Mouse (Mus musculus) NIH3T3 (cell line): ENCODE data around the gene Garnl3.
A peak's percentile ranks its signal among the peaks of the same experiment; 100 is the strongest.
"Not testable (repeated sequence)": the region's sequence is repeated elsewhere in the genome, so short reads cannot be mapped to it uniquely, and the experiment has no call there.

Source experiments
- DNase-seq: peaks from one replicate; pipeline ENCODE4 v3.0.0-alpha.2; 2012; ENCODE audit warnings: low read depth

Garnl3 gene

DNA sequence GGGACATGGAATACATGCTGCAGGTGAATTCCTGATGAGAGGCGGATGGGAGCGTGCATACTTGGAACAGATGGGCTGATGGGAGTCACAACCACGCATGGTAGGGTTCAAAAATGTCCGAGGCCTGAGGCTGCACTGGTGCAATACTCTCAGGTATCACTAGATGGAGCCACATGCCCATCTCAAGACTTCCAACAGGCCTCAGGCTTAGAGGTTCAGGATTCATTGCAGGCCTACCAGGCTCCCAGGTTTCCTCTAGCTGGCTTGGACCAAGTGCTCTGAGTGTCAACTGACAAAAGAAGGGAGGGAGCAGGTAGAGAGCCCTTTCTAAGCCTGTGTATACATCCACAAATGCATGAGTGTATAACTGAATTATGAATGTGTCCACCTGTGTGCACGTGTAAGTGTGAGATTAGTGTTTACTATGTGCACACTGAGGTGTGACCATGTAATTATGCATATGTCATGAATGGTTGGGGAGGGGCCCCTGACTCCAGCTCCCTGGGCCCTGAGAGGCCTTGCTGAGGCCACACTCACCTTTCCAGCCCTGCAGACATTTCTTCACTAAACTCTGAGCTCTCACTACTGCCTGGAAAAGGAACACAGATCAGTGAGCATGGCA lies 23.4 kb upstream of the Garnl3 start:
- DNase-seq: peak; percentile 90

GRCm38 (mm10) chr2:33146994-33147393 lies 15.5 kb upstream of the Garnl3 start:
- DNase-seq: no peak

DNA sequence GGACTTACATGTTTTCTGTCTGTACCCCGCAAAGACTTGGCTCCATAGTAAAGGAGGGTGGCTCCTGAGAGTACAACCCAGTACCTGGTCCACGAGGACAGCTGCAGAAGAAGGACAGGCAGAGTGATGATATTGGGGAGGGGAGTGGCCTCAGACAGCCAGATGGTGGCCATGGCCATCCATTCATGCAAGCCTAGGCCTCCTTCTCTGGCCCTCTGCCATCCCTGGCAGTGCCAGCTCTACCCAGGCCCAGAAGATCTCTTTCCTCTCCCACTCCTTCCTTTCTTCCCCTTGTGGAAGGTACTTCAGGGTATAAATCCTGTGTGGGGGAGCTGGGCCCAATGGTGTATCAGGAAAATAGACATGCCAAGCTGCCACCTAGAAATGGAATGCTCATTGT lies 11.8 kb upstream of the Garnl3 start:
- no peak for DNase-seq

- no peak for DNase-seq
Observed at GRCm38 (mm10) chr2:33138491-33138890, 7.0 kb upstream of the Garnl3 start.

DNA sequence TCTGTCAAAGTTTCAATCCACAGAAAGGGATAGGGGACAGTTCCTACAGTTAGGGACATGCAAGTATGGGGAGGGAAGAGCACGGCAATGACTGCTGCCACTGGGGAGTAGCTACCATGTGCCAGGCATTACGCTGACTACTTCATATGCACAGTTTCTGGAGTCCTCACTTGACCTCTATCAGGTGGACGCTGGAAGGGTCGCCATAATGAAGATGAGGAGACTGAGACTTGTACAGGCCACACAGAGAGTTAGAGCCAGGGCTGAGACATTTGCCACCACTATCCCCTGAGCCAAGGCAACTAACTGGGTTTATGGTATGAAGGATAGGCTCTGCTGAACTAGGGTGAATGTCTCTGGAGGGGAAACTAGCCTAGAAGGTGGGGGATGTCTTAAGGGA lies 6.3 kb upstream of the Garnl3 start:
- no peak for DNase-seq

- DNase-seq: no peak
Observed at GRCm38 (mm10) chr2:33137244-33137643, 5.8 kb upstream of the Garnl3 start.

- no peak for DNase-seq
Observed at GRCm38 (mm10) chr2:33136366-33136765, 4.9 kb upstream of the Garnl3 start.

- DNase-seq: no peak
Observed at GRCm38 (mm10) chr2:33134766-33135490, 3.5 kb upstream of the Garnl3 start.

DNA sequence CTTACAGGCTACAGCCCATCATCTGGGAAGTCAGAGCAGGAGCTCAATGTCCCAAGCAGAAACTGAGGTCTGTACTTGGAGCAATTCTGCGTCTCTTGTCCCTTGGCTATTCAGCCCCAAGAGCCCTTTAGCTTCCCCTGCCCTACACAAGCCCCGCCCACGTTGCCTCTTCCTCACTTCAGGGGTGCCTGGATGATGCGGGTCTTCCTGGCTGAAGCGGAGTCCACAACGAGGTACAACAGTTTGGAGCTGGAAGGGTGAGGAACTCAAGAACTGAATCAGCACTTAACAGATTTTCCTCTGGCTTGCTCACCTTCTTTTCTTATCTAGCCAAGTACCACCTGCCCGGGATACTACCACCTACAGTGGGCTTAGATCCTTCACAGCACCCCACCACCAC lies 852 bp upstream of the Garnl3 start:
- no peak for DNase-seq

GRCm38 (mm10) chr2:33130526-33131483 lies 649 bp downstream of the Garnl3 start:
- DNase-seq: peak; percentile 99

DNA sequence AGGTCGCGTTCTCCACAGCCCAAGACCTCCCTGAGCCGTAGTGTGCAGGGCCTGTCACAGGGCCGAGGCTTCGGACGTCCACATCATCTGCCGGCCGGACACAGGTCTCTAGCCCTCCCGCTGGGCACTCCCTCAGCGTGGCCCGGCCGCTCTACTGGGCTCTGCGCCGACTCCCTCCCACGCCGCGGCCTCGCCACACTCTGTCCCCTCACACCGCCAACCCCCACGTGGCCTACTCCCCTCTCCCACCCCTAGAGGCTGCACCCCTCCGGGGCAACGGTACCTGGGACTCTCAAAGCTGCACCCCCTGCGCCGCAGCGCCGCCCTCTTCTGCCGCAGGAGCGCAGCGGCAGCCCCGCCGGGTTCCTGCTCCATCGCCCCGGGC lies 1.3 kb downstream of the Garnl3 start:
- no peak for DNase-seq

GRCm38 (mm10) chr2:33129696-33130095 lies 1.8 kb downstream of the Garnl3 start:
- DNase-seq: no peak

DNA sequence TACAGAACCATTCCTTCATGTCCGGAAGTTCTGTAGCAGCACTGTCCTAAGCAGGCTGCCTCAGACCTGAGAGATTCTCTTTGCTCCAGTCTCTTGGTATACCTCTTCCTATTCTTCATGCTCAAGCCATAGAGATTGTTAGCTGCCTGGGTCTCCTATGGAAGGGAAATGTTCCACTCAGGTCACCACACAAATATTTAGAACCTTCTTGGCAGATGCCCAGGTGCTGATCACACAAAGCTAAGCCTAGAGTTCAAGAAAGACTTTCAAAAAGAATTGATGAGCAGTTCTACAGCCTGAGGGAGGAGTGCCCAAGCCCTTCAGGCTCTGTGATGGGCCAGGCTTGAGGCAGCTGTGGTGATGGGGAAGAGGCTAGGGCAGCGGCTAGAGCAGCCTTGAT lies 2.4 kb downstream of the Garnl3 start:
- DNase-seq: no peak

GRCm38 (mm10) chr2:33127271-33127670 lies 4.2 kb downstream of the Garnl3 start:
- DNase-seq: no peak

- DNase-seq: peak; percentile 52
Observed at GRCm38 (mm10) chr2:33122856-33123255, 8.6 kb downstream of the Garnl3 start.

DNA sequence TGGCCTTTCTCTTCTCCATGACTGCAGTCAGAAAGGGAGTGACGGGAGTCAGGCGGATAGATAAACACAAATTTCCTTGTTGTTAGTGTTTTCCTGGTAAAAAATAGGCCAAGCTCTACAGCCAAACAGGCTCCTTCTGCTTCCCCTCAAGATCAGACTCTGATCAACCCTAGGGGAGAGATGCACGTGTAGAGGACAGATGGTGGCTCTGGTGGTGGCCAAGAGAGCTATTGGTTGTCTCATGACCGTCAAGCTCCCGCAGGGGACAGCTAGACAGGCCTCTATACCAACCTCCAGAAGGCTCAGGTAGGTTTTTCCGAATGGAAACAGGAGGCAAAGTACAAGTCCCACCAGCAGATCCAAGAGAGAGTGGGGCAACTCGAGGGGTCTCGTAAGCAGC lies 30.9 kb downstream of the Garnl3 start:
- DNase-seq: no peak

- DNase-seq: not testable (repeated sequence)
Observed at GRCm38 (mm10) chr2:33097326-33097725, 34.1 kb downstream of the Garnl3 start.

DNA sequence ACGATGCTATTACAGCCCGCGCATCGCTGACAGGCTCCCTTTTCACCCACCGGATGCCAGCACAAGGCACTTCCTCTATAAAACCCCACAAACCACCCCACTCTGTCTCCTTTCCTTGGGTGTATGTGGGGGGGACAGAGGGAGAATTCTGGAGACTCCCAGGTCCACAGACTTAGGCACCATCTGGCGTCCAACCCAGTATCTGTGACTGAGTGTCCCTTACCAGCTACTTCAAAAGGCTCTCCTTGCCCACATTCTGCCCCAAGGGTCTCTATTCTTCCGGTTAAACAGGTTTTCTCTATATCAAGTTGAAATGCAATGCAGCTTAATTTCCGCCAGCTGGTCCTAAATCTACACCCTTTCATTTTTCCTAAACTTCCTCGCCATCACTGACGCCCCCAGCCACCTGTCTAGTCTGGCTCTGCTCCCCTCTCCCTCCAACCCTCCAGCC lies 36.2 kb downstream of the Garnl3 start:
- DNase-seq: no peak

GRCm38 (mm10) chr2:33090620-33091520 lies 40.6 kb downstream of the Garnl3 start:
- peak; percentile 8 for DNase-seq

GRCm38 (mm10) chr2:33090033-33090400 lies 41.4 kb downstream of the Garnl3 start:
- not testable (repeated sequence) for DNase-seq

- DNase-seq: no peak
Observed at GRCm38 (mm10) chr2:33089356-33090032, 42.0 kb downstream of the Garnl3 start.
